Mouse (Mus musculus) E14TG2a.4 (cell line): Measurements from ENCODE around the gene 9930104L06Rik.
A peak's percentile ranks its signal among the peaks of the same experiment; 100 is the strongest.

Experiments used
- H3K27me3 ChIP-seq: 2 replicates; pipeline ENCODE4 v1.6.1; 2014; ENCODE audit warnings: low read length, control low read depth; ENCODE audit not compliant: insufficient read depth
- H3K36me3 ChIP-seq: 2 replicates; pipeline ENCODE4 v1.6.1; 2014; ENCODE audit warnings: low read length, control low read depth; ENCODE audit not compliant: insufficient read depth
- H3K4me1 ChIP-seq: replicated peaks from 2 replicates; pipeline ENCODE4 v1.6.1; 2014; ENCODE audit warnings: low read depth, low read length, control low read depth
- H3K4me3 ChIP-seq: replicated peaks from 2 replicates; pipeline ENCODE4 v1.5.1; 2014; ENCODE audit warnings: mild to moderate bottlenecking, low read length
- H3K9me3 ChIP-seq: 2 replicates; pipeline ENCODE4 v1.6.1; 2014; ENCODE audit warnings: low read length, control low read depth
- CTCF ChIP-seq: conservative IDR thresholded peaks from 2 replicates; pipeline ENCODE4 v1.5.1; 2014; ENCODE audit warnings: low read length
- NANOG ChIP-seq: IDR thresholded peaks from 2 replicates; pipeline ENCODE4 v1.6.1; 2014; ENCODE audit warnings: borderline replicate concordance, low read length, mixed read lengths
- POU5F1 ChIP-seq: IDR thresholded peaks from 2 replicates; pipeline ENCODE4 v1.6.1; 2014; ENCODE audit warnings: low read length, borderline replicate concordance

Gene 9930104L06Rik

GRCm38 (mm10) chr4:124968711-124969110, 31.9 kb downstream of the 9930104L06Rik start:
- Histone ChIP-seq H3K4me3 (0 out of 2 replicates have a peak overlapping the region, but pooled peaks have one; percentile 4), H3K27me3 (peaks cover 53% of the 10 kb centered on the region), H3K9me3 (no peaks in the 10 kb centered on the region), H3K36me3 (no peaks in the 10 kb centered on the region), H3K4me1 (peaks cover 18% of the 10 kb centered on the region)
- TF ChIP-seq CTCF, result no peak
- no peak for TF ChIP-seq NANOG
- TF ChIP-seq POU5F1, result no peak

GRCm38 (mm10) chr4:124969219-124969848, 32.5 kb downstream of the 9930104L06Rik start:
- TF ChIP-seq NANOG (no peak), CTCF (no peak)
- peaks cover 51% of the 10 kb centered on the region for H3K27me3 ChIP-seq
- H3K4me3 ChIP-seq, result 0 out of 2 replicates have a peak overlapping the region, but pooled peaks have one; percentile 4

GRCm38 (mm10) chr4:124970194-124970593, 33.3 kb downstream of the 9930104L06Rik start:
- H3K27me3 ChIP-seq, result peaks cover 50% of the 10 kb centered on the region
- peaks cover 15% of the 10 kb centered on the region for H3K4me1 ChIP-seq
- no peak for TF ChIP-seq CTCF
- H3K9me3 ChIP-seq, result no peaks in the 10 kb centered on the region
- no peaks in the 10 kb centered on the region for H3K36me3 ChIP-seq
- no peak overlapping the region for H3K4me3 ChIP-seq

More at GRCm38 (mm10) chr4:124969219-124969848, 32.5 kb downstream of the 9930104L06Rik start:
- Histone ChIP-seq H3K4me1 (peaks cover 18% of the 10 kb centered on the region), H3K36me3 (no peaks in the 10 kb centered on the region), H3K9me3 (no peaks in the 10 kb centered on the region)

GRCm38 (mm10) chr4:124970677-124971076, 33.8 kb downstream of the 9930104L06Rik start:
- Histone ChIP-seq H3K9me3 (no peaks in the 10 kb centered on the region), H3K4me3 (no peak overlapping the region), H3K4me1 (peaks cover 14% of the 10 kb centered on the region), H3K27me3 (peaks cover 46% of the 10 kb centered on the region), H3K36me3 (no peaks in the 10 kb centered on the region)
- TF ChIP-seq CTCF, result no peak
- TF ChIP-seq POU5F1, result no peak
- no peak for TF ChIP-seq NANOG

- no peaks in the 10 kb centered on the region for H3K9me3 ChIP-seq
- peaks cover 14% of the 10 kb centered on the region for H3K4me1 ChIP-seq
- no peak overlapping the region for H3K4me3 ChIP-seq
- TF ChIP-seq NANOG (no peak), CTCF (no peak), POU5F1 (no peak)
- H3K27me3 ChIP-seq, result peaks cover 45% of the 10 kb centered on the region
- H3K36me3 ChIP-seq, result no peaks in the 10 kb centered on the region
These were observed 34.2 kb downstream of the 9930104L06Rik start for GRCm38 (mm10) chr4:124971094-124971493.

GRCm38 (mm10) chr4:124972316-124972715, 35.5 kb downstream of the 9930104L06Rik start:
- Histone ChIP-seq H3K4me3 (no peak overlapping the region), H3K4me1 (peaks cover 14% of the 10 kb centered on the region), H3K27me3 (peaks cover 45% of the 10 kb centered on the region), H3K9me3 (no peaks in the 10 kb centered on the region), H3K36me3 (no peaks in the 10 kb centered on the region)
- no peak for TF ChIP-seq POU5F1
- TF ChIP-seq NANOG, result no peak
- no peak for TF ChIP-seq CTCF

GRCm38 (mm10) chr4:124973296-124973695, 36.4 kb downstream of the 9930104L06Rik start:
- no peak for TF ChIP-seq POU5F1
- TF ChIP-seq CTCF, result no peak
- no peak for TF ChIP-seq NANOG
- H3K36me3 ChIP-seq, result no peaks in the 10 kb centered on the region
- no peak overlapping the region for H3K4me3 ChIP-seq
- peaks cover 38% of the 10 kb centered on the region for H3K27me3 ChIP-seq
- no peaks in the 10 kb centered on the region for H3K9me3 ChIP-seq
- H3K4me1 ChIP-seq, result peaks cover 14% of the 10 kb centered on the region

- no peaks in the 10 kb centered on the region; the same call in 1 of the 2 replicates for H3K4me1 ChIP-seq
- H3K4me3 ChIP-seq, result no peak overlapping the region
- peaks cover 33% of the 10 kb centered on the region for H3K27me3 ChIP-seq
- H3K9me3 ChIP-seq, result no peaks in the 10 kb centered on the region
- TF ChIP-seq NANOG, result no peak
- TF ChIP-seq POU5F1, result no peak
- no peak for TF ChIP-seq CTCF
- H3K36me3 ChIP-seq, result no peaks in the 10 kb centered on the region
These were observed 41.4 kb downstream of the 9930104L06Rik start for GRCm38 (mm10) chr4:124978201-124978600.
